Mouse (Mus musculus): Measurements from ENCODE around the gene Gm3233.
"Not testable (repeated sequence)": the region's sequence is repeated elsewhere in the genome, so short reads cannot be mapped to it uniquely, and the experiment has no call there.

GRCm38 (mm10) chr10:77776844-77777243 lies 17.4 kb upstream of the Gm3233 start, which contains the start of gene Gm7138:
- TF ChIP-seq CTCF, EP300 (IDR thresholded peaks at IDR 0.05; ENCODE audit: low read depth): not testable (repeated sequence)

Data from liver, embryonic 14.5 days (tissue).